Mouse (Mus musculus) Patski (cell line): Measurements from ENCODE around the gene Gm3138. TPM values are rescaled to one million over a fixed set of nuclear protein-coding genes. Genes with fewer than 3 reads are reported as not detected.
"Not testable (repeated sequence)": the region's sequence is repeated elsewhere in the genome, so short reads cannot be mapped to it uniquely, and the experiment has no call there.

Experiments used
- ATAC-seq: fragments of 100-300 bp; one replicate; pipeline ENCODE4 v1.8.0; 2021
- CTCF ChIA-PET: fragments of 350-600 bp; sonication (Branson Sonifier 250); formaldehyde crosslinking; loops from one replicate; lab custom pipeline; 2022; ENCODE audit warnings: inconsistent platforms; lab: Charles Lee
- POLR2A ChIA-PET: fragments of 350-600 bp; sonication (Branson Sonifier 250); formaldehyde crosslinking; loops from one replicate; lab custom pipeline; 2022; ENCODE audit warnings: antibody characterized with exemption, inconsistent platforms; lab: Charles Lee
- DNase-seq: peaks from one replicate; pipeline ENCODE4 v3.0.0-alpha.2; 2011; ENCODE audit warnings: low read depth, low spot score
- H3K27me3 ChIP-seq: fragments of 371-371 bp; one replicate; pipeline ENCODE4 v1.5.1; 2021
- in situ Hi-C: fragments of 300-500 bp; cut with MboI; formaldehyde crosslinking; loops from 3 replicates; pipeline ENCODE4 v1.11.1; 2018; ENCODE audit warnings: low pct_unique_long_range_greater_than_20kb, mixed read lengths
- polyA plus RNA-seq: library from polyadenylated mRNA; unstranded; gene quantifications from one replicate; pipeline ENCODE4 v1.2.3, GENCODE M21; 2021

Gene Gm3138
- not detected for polyA plus RNA-seq

GRCm38 (mm10) chr14:4249331-4249730, at the start of gene Gm3138:
Gm3138 (plus strand) TSS chr14:4249631.
- in situ Hi-C loops, H3K27me3 ChIP-seq, DNase-seq, ATAC-seq, POLR2A ChIA-PET, CTCF ChIA-PET: not testable (repeated sequence)

DNA sequence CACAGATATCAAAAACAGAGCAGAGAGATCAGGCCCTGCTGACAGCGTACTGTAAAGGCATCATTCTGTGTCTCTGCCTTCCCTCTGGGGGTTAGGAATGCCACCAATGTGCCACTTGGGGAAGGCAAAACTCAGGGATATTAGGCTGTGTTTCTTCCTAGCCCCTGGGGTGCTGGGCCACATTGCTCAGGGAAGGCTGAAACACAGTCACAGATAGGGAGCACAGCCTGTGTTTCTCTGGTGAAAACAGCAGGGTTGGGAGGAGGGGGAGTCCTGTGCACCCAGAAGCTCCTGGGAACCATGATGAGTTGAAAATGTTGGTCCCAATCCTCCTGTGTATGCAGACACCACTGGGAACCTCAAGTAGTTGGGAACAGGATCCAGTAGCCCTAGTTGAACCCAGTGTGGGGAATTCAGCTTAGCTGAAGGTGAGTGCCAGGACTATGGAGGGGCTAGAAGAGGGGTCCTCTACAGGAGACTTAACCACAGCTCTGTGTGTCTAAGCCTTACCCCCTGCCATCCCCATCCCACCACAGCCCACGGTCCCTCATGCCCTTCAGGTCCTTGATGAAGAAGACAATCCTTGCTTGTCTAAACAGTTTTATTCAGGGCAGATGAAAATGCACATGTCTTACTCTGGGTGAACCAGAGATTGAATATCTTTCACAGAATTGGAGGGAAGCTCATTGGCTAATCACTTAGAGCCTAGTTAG, 20.0 kb downstream of the Gm3138 start:
- in situ Hi-C loops, DNase-seq, POLR2A ChIA-PET, CTCF ChIA-PET, H3K27me3 ChIP-seq, ATAC-seq: not testable (repeated sequence)

DNA sequence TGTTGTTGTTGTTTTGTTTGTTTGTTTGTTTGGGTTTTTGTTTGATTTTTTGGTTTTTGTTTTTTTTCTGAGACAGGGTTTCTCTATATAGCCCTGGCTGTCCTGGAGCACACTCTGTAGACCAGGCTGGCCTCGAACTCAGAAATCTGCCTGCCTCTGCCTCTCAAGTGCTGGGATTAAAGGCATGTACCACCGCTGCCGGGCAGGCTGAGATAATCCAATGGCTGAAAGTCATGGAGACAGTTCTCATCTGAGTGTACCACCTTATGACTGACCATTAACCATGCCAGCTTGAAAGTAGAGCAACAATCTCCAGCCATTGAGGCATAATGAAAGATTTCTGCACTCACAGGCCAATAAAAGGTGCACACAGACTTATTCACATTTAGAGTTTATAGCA, 30.4 kb downstream of the Gm3138 start:
- ATAC-seq, CTCF ChIA-PET, H3K27me3 ChIP-seq, DNase-seq, in situ Hi-C loops, POLR2A ChIA-PET: not testable (repeated sequence)

Other genes starting within 250 kb of the Gm3138 start
- gene Gm5796, start 225.7 kb upstream of the Gm3138 start, polyA plus RNA-seq: not detected
- not detected for gene Gm3115, start 165.5 kb upstream of the Gm3138 start, polyA plus RNA-seq
- not detected for gene Gm8108, start 139.1 kb upstream of the Gm3138 start, polyA plus RNA-seq
- gene Gm3127, start 84.6 kb upstream of the Gm3138 start, polyA plus RNA-seq: not detected
- gene Gm2974, start 67.1 kb upstream of the Gm3138 start, polyA plus RNA-seq: 0.05 TPM
- not detected for gene Gm3149, start 67.7 kb downstream of the Gm3138 start, polyA plus RNA-seq
- gene 2610042L04Rik, start 85.1 kb downstream of the Gm3138 start, polyA plus RNA-seq: not detected
- gene Gm3159, start 147.9 kb downstream of the Gm3138 start, polyA plus RNA-seq: not detected
- not detected for gene Gm3164, start 165.8 kb downstream of the Gm3138 start, polyA plus RNA-seq
- gene Gm3173, start 181.4 kb downstream of the Gm3138 start, polyA plus RNA-seq: not detected
- gene Gm3182, start 232.1 kb downstream of the Gm3138 start, polyA plus RNA-seq: not detected